10 mouse cellular contexts compared by ENCODE assay signal in the genomic region with DNA sequence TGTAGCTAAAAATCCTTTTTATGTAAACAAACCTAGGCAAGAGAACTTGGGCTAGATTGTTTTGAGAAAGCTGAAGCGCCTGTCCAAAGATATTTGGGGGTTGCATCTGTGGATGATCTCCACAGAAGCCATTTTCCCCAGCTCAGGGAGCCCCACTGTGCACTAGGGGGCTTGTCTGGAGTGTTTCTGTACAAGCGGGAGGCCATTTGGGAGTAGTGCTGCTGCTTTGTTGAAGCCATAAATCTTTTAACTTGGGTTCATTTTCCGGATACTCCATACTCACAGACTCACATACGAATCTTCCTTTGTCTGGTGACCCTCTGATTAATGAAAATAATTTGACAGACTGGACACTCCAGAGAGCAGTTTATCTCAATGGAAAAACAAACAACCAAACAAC.
DNase-seq lines count a peak whose midpoint lies in the region; ATAC-seq lines count a peak whose summit lies in the region.
"Had no signal": no experiment of that assay in that cellular context is flagged by ENCODE, and none has a peak within 500 bp of the region (broad histone marks: within the 10 kb centered on the region; RNA-seq: fewer than 3 reads in every experiment).

No protein-coding gene starts in this region.

- peak overlapping the region in 1 of 2 experiments; percentile 38; a peak in 1 of 4 replicates for H3K27ac ChIP-seq in heart, embryonic 14.5 days (replicated peaks in 1 of 2; ENCODE audit: control insufficient read depth in 1 of 2, insufficient read depth in 1 of 2, low read depth in 2 of 2, low read length in 2 of 2)
- H3K27ac ChIP-seq in limb, embryonic 13.5 days = no peak overlapping the region
- no peak overlapping the region for H3K27ac ChIP-seq in limb, embryonic 10.5 days
- H3K27ac ChIP-seq in hindbrain, embryonic 14.5 days = peak overlapping the region; percentile 97
- H3K27ac ChIP-seq in neural tube, embryonic 15.5 days (replicated peaks) = peak overlapping the region; percentile 91; the same call in 1 of the 2 replicates

- peak overlapping the region; percentile 55 for H3K9ac ChIP-seq in heart, embryonic 14.5 days (ENCODE audit: low read length)
- H3K9ac ChIP-seq in limb, embryonic 13.5 days = no peak overlapping the region
- peak overlapping the region; percentile 71 for H3K9ac ChIP-seq in hindbrain, embryonic 14.5 days
- H3K9ac ChIP-seq in neural tube, embryonic 15.5 days (replicated peaks) = peak overlapping the region; percentile 77

- H3K9me3 ChIP-seq in heart, embryonic 14.5 days (ENCODE audit: control insufficient read depth, low read length) = no peaks in the 10 kb centered on the region
- H3K9me3 ChIP-seq in limb, embryonic 13.5 days = no peaks in the 10 kb centered on the region
- H3K9me3 ChIP-seq in limb, embryonic 10.5 days (replicated peaks) = no peaks in the 10 kb centered on the region
- no peaks in the 10 kb centered on the region for H3K9me3 ChIP-seq in hindbrain, embryonic 14.5 days (ENCODE audit: control insufficient read depth, low read length)
- H3K9me3 ChIP-seq in neural tube, embryonic 15.5 days (replicated peaks) = no peaks in the 10 kb centered on the region

- DNase-seq in heart, adult 8-10 months (ENCODE audit: low spot score) = no peak
- DNase-seq in limb, embryonic 10.5 days (ENCODE audit: low spot score) = no peak
- DNase-seq in hindbrain, embryonic 14.5 days (ENCODE audit: low spot score) = peak; percentile 33
- no peak for DNase-seq in urinary bladder, postnatal 4 days (ENCODE audit: low spot score in 2 of 2)
- DNase-seq in adrenal gland, postnatal 4 days (ENCODE audit: low spot score in 2 of 2) = no peak
- DNase-seq: cerebellum, postnatal 36 days; lung, postnatal 4 days had no signal

- H3K27me3 ChIP-seq in heart, embryonic 14.5 days (ENCODE audit: control insufficient read depth, insufficient read depth, low read length) = no peaks in the 10 kb centered on the region
- no peaks in the 10 kb centered on the region for H3K27me3 ChIP-seq in limb, embryonic 13.5 days
- peaks cover 16% of the 10 kb centered on the region; the same call in 1 of the 2 replicates for H3K27me3 ChIP-seq in limb, embryonic 10.5 days (ENCODE audit: low read depth, poor library complexity, severe bottlenecking)
- H3K27me3 ChIP-seq in hindbrain, embryonic 14.5 days (ENCODE audit: control insufficient read depth, insufficient read depth, low read length) = no peaks in the 10 kb centered on the region
- H3K27me3 ChIP-seq in neural tube, embryonic 15.5 days (replicated peaks) = no peaks in the 10 kb centered on the region

- peaks cover 9 to 34% of the 10 kb centered on the region in 2 experiments for H3K4me1 ChIP-seq in heart, embryonic 14.5 days (ENCODE audit: control insufficient read depth in 2 of 2, insufficient read depth in 2 of 2, low read length in 2 of 2)
- peaks cover 57% of the 10 kb centered on the region for H3K4me1 ChIP-seq in limb, embryonic 13.5 days
- H3K4me1 ChIP-seq in limb, embryonic 10.5 days = peaks cover 47% of the 10 kb centered on the region
- H3K4me1 ChIP-seq in hindbrain, embryonic 14.5 days (replicated peaks; ENCODE audit: control insufficient read depth, insufficient read depth, low read length) = peaks cover 41% of the 10 kb centered on the region
- H3K4me1 ChIP-seq in neural tube, embryonic 15.5 days = peaks cover 56% of the 10 kb centered on the region

- H3K4me2 ChIP-seq in heart, embryonic 14.5 days (ENCODE audit: low read length) = peak overlapping the region; percentile 68
- H3K4me2 ChIP-seq in limb, embryonic 13.5 days (replicated peaks) = peak overlapping the region; percentile 87
- peak overlapping the region; percentile 62 for H3K4me2 ChIP-seq in hindbrain, embryonic 14.5 days (replicated peaks)
- H3K4me2 ChIP-seq in neural tube, embryonic 15.5 days = peak overlapping the region; percentile 71

- no peak for ATAC-seq in heart, embryonic 14.5 days (ENCODE audit: insufficient number of reproducible peaks, insufficient read depth, low FRiP score, low read depth)
- no peak for ATAC-seq in limb, embryonic 13.5 days (ENCODE audit: low FRiP score, low read depth)
- no peak for ATAC-seq in hindbrain, embryonic 14.5 days (ENCODE audit: low FRiP score)
- no peak for ATAC-seq in neural tube, embryonic 15.5 days (ENCODE audit: low FRiP score)

- 64% methylated on average over 4 of the region's 4 CpGs for WGBS in heart, embryonic 14.5 days
- 33% methylated on average over 4 of the region's 4 CpGs for WGBS in limb, embryonic 13.5 days
- WGBS in limb, embryonic 10.5 days = 60% methylated on average over 4 of the region's 4 CpGs
- 39% methylated on average over 4 of the region's 4 CpGs for WGBS in hindbrain, embryonic 14.5 days
- WGBS in neural tube, embryonic 15.5 days = 14% methylated on average over 4 of the region's 4 CpGs

- H3K4me3 ChIP-seq in heart, embryonic 14.5 days (ENCODE audit: control insufficient read depth in 1 of 2, insufficient read depth in 1 of 2, low read depth in 1 of 2, low read length in 2 of 2) = peak overlapping the region in 1 of 2 experiments; percentile 21; a peak in 2 of 4 replicates
- H3K4me3 ChIP-seq in limb, embryonic 13.5 days = peak overlapping the region; percentile 20
- no peak overlapping the region for H3K4me3 ChIP-seq in limb, embryonic 10.5 days
- H3K4me3 ChIP-seq in hindbrain, embryonic 14.5 days (replicated peaks; ENCODE audit: low read length) = peak overlapping the region; percentile 56
- peak overlapping the region; percentile 59 for H3K4me3 ChIP-seq in neural tube, embryonic 15.5 days (replicated peaks)

- no peaks in the 10 kb centered on the region for H3K36me3 ChIP-seq in heart, embryonic 14.5 days (ENCODE audit: control insufficient read depth, insufficient read depth, low read length)
- no peaks in the 10 kb centered on the region for H3K36me3 ChIP-seq in limb, embryonic 13.5 days
- no peaks in the 10 kb centered on the region for H3K36me3 ChIP-seq in limb, embryonic 10.5 days
- no peaks in the 10 kb centered on the region for H3K36me3 ChIP-seq in hindbrain, embryonic 14.5 days (replicated peaks; ENCODE audit: control insufficient read depth, insufficient read depth)
- H3K36me3 ChIP-seq in neural tube, embryonic 15.5 days = no peaks in the 10 kb centered on the region

Comparison
In these comparisons a context has a peak if more than half of its experiments do, and no peak if none do; other contexts are left out.
1. H3K27ac ChIP-seq: peak in hindbrain, embryonic 14.5 days (single experiment) and neural tube, embryonic 15.5 days (single experiment); none in limb, embryonic 13.5 days (single experiment) and limb, embryonic 10.5 days (single experiment).
2. Peak in every context shown above with its lines, with median percentiles within 50 percentile points of each other: H3K4me2 ChIP-seq.